Mouse (Mus musculus): ENCODE data around the gene 1700093K21Rik.
A peak's percentile ranks its signal among the peaks of the same experiment; 100 is the strongest.
"Not testable (repeated sequence)": the region's sequence is repeated elsewhere in the genome, so short reads cannot be mapped to it uniquely, and the experiment has no call there.

The 1700093K21Rik gene

DNA sequence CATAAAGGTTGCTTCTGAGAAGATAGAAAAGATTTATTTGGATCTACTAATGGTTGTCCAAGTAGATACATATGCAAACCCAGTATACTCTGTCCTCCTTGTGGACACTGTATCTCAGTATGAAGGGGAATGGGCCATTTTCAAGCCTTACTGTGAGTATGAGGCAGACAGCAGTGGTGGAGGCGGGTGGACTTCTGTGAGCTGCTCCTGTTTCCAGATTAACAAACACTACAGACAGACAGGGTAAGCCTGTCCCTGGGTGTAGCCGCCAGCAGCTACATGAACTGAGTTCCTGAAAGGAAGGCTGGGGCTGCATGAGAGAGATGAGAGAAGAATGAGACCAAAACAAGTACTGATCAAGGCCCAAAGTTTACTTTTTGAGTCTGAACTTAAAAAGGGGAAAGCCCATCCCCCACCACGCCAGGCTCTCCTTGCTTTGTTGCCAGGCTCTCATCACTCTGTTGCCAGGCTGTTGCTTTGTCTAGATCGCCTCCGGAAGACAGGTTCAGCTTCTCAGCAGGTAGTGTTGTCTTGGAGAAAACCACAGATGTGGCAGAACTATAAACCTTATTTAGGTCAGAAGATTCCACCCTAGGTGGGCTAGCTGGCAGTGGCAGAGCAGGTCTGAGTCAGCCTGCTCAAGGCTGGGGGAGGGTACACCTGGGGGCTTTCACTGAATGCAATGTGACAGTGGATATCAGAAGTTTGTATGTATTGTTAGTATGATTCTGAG, at the start of gene 1700093K21Rik:
Gene 1700093K21Rik (minus strand): TSS at position 683 of the 733 bp plus-strand sequence.
- peak; percentile 52 for DNase-seq

DNA sequence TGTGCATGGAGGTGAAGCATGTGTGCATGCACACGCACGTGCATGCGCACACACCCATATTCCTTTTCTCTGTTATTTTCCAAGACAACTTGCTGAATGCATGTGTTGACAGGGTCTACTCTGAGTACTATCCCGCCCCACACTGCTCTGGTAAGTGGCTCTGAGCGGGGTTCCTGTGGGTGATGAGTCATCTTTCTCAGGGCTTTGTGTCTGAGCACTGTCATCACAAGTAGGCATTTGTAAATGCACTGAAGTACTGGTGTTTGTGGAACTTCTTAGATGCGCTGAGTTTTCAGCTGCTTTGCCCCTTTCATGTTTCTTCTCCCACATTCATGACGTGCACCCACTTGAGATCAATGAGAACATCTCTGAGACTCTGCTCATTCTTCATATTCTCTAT, 49.2 kb upstream of the 1700093K21Rik start:
- no peak for DNase-seq

- peak; percentile 69 for DNase-seq
Measured at GRCm38 (mm10) chr11:23565761-23566160, 44.8 kb upstream of the 1700093K21Rik start.

GRCm38 (mm10) chr11:23557039-23557630, 36.2 kb upstream of the 1700093K21Rik start:
- no peak for DNase-seq

- DNase-seq: no peak
Measured at GRCm38 (mm10) chr11:23537446-23537845, 16.5 kb upstream of the 1700093K21Rik start.

DNA sequence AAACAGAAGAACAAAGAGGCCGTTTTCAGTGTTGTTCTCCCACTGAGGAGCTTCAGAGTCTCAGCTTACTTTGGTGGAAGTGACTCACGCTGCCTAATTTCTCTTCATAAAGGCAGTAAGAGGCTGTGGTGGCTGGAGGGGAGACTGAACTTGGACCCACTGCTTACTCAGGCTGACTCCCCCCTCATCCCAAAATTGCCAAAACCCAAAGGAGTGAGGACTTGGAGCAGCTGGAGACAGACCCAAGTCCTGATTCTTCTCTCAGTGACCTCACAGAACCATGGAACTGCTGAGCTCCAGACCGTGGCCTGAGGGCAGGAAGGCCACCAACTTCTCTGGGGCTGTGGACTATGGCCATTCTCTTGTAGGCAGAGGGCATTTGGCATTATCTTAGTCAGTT, 2.0 kb downstream of the 1700093K21Rik start:
- DNase-seq: no peak

- DNase-seq: no peak
Measured at GRCm38 (mm10) chr11:23515315-23515714, 5.6 kb downstream of the 1700093K21Rik start.

- not testable (repeated sequence) for DNase-seq
Measured at GRCm38 (mm10) chr11:23514785-23515184, 6.2 kb downstream of the 1700093K21Rik start.

DNA sequence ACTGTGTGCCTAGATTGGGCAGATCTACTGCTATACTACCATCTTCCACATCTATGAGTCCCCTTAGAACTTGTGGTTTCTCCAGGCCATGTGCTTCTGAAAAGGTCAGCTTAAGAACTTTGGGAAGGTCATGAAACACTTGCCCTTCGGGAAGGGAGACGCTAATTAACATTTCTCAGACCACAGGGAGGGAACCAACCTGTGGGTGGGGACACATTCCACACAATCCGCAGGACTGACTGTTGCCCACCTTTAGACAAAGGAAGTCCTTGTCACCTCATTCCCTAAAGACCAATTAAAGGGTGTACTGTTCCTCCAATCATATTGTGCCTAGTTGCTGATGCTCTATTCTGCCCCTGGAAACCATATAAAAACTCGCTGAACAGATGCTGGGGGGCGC, 16.2 kb downstream of the 1700093K21Rik start:
- not testable (repeated sequence) for DNase-seq

DNA sequence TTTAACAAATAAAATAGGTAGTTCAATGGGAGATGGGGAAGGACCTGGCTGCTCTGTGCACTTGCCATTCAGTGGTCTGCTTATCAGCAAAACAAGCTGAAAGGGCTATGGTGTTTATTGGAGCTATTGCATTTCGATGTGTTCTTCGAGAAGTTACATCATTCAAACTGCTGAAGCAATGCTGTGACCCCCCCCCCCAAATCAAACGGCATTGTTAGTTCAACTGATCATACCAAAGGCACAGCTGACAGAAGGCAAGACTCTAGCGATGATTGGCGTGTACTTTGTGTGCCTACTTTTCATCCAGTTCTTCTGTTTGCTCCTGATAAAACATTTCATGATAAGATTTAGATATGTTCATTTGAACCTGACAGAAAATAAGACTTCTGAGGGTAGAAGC, 22.3 kb downstream of the 1700093K21Rik start:
- no peak for DNase-seq

DNA sequence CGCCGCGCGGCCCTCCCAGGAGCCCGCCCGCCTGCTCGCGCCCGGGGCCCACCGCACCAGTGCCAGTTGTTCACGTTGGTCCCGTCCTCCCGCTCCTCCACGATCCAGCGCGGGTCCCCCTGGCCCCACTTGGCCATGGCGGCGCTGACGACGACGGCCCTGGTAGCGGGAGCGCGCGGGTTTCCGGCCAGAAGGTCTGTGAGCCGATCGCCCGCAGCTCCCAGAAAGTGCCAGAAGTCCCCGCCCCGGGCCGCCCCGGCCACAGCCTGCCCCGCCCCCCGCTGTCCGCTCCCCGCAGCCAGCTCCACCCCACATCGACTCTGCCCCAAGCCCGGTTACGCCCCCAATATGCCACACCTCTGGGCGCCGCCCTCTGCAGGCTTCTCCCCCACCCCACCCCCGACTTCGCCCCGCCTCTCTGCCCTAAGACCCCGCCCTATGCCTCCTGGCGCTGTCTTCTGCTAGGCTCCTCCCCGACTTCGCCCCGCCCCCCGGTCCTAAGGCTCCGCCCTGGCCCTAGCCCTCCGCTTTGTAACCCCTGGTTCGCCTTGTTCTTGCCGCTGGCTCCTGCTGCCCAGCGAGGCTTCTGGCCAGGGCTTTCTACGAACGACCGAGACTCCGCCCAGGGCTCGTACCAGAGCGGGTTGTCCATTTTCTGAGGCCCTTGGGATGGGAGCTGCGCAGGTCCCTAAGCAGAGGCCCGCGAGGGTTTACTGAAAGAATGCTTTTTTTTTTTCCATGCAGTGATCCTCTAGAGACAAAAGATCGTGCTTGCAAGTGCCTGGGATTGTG, 23.0 kb downstream of the 1700093K21Rik start, which contains the start of gene Ahsa2:
Gene Ahsa2 (minus strand): TSS at position 313 of the 792 bp plus-strand sequence.
- DNase-seq: peak; percentile 95

GRCm38 (mm10) chr11:23497335-23497717, 23.6 kb downstream of the 1700093K21Rik start:
- DNase-seq: peak; percentile 69

DNA sequence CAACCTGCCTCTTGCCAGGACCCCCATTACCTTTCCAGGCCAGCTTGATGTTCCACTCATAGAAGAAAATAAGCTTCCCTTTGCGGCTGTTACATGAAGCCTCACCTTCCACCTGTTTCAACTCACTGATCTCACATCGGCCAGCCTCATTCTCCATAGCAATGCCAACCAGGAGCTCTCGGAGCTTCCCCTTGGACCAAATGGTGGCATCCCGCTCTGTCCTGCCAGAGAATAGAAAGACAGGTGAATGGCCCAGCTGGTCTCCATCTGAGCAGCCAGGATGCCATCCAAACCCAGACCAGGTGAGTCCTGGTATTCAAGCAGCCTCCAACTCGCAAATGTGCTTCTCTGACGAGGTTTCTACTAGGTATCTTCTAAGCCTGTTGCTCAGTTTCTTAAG, 24.3 kb downstream of the 1700093K21Rik start:
- no peak for DNase-seq

DNA sequence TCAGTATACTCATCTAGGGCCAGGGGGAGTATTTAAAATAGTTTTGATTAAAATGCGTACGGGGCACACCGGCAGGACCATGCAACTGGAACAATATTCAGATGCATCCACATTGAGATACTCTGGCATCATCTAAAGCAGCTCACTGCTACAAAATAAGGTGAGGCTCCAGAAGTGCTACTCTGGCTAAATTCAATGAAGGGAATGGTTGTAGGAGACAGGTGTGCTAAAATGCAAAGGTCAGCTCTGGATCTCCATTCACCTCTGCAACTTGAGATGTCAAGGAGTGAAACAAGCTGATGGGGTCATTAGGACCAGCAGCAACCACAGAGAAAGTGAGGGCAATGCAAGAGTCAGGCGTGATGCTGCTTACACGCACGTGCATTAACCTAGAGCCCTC, 25.7 kb downstream of the 1700093K21Rik start:
- DNase-seq: no peak

GRCm38 (mm10) chr11:23492048-23492790, 28.7 kb downstream of the 1700093K21Rik start:
- no peak for DNase-seq

GRCm38 (mm10) chr11:23489955-23490354, 31.0 kb downstream of the 1700093K21Rik start:
- DNase-seq: no peak
